Mouse (Mus musculus): Measurements from ENCODE around the gene Ctnnal1. TPM values are rescaled to one million over a fixed set of nuclear protein-coding genes. Genes with fewer than 3 reads are reported as not detected.

Ctnnal1 gene
- total RNA-seq, 1 experiment, result 62.0 TPM

- DNase-seq (ENCODE audit: low read depth, low spot score), result no peak
- no peaks in the 10 kb centered on the region for H3K9me3 ChIP-seq (ENCODE audit: control insufficient read depth, insufficient read depth, low read depth, low read length)
- no peaks in the 10 kb centered on the region for H3K36me3 ChIP-seq (ENCODE audit: control insufficient read depth, insufficient read depth, low read length, poor library complexity, severe bottlenecking)
- no peak overlapping the region for H3K27ac ChIP-seq (ENCODE audit: insufficient read depth, low read depth, low read length, poor library complexity, severe bottlenecking)
- in situ Hi-C loops (cut with MboI; ENCODE audit: low sequenced_read_pairs in 2 of 2, unreplicated experiment in 2 of 2), result no loop called here
- peaks cover 5 to 6% of the 10 kb centered on the region in 2 experiments; a peak in 3 of 4 replicates for H3K4me1 ChIP-seq (ENCODE audit: control insufficient read depth in 2 of 2, insufficient read depth in 2 of 2, low read length in 2 of 2, poor library complexity in 1 of 2)
- H3K4me3 ChIP-seq (ENCODE audit: insufficient read depth in 1 of 2, low read depth in 1 of 2, low read length in 2 of 2, poor library complexity in 1 of 2, severe bottlenecking in 1 of 2), result no peak overlapping the region
- H3K9ac ChIP-seq (ENCODE audit: insufficient read depth, low read depth, low read length, poor library complexity, severe bottlenecking), result no peak overlapping the region
- TF ChIP-seq HCFC1 (IDR thresholded peaks at IDR 0.05; ENCODE audit: borderline replicate concordance, insufficient read depth, low read length) (no peak), ZC3H11A (IDR thresholded peaks at IDR 0.05; ENCODE audit: borderline replicate concordance, low read depth, low read length) (no peak), CHD2 (IDR thresholded peaks at IDR 0.05; ENCODE audit: low read depth, low read length) (no peak), MAFK (IDR thresholded peaks at IDR 0.05; ENCODE audit: insufficient read depth, low read depth, low read length) (no peak), ZNF384 (IDR thresholded peaks at IDR 0.05; ENCODE audit: low read depth, low read length) (no peak)
Observed at GRCm38 (mm10) chr4:56861551-56861950, 3.4 kb downstream of the Ctnnal1 start.

DNA sequence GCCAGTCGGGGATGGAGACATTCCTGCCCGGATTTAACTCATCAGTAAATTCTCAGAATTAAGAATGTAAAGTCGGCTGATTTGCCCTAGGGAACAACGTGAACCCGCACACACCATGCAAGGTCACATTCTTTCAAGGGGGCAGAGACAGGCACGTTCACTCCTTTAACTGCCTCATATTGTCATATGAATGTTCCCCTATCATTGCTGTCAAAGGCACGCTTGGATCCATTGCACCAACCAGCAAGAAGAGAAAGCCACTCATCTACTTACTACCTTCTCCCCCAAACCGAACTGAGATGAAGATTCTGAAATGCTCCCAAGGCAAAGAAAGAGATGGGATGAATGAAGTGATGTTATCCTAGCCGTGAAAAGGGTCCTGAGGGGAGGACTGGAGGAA is 6.3 kb downstream of the Ctnnal1 start:
- H3K27ac ChIP-seq (ENCODE audit: insufficient read depth, low read depth, low read length, poor library complexity, severe bottlenecking), result peak overlapping the region; percentile 90; the same call in 1 of the 2 replicates
- no peak overlapping the region for H3K9ac ChIP-seq (ENCODE audit: insufficient read depth, low read depth, low read length, poor library complexity, severe bottlenecking)
- DNase-seq (ENCODE audit: low read depth, low spot score), result peak; percentile 52
- in situ Hi-C loops (cut with MboI; ENCODE audit: low sequenced_read_pairs in 2 of 2, unreplicated experiment in 2 of 2), result no loop called here
- TF ChIP-seq CHD2 (IDR thresholded peaks at IDR 0.05; ENCODE audit: low read depth, low read length), result no peak
- no peak for TF ChIP-seq ZNF384 (IDR thresholded peaks at IDR 0.05; ENCODE audit: low read depth, low read length)
- TF ChIP-seq MAFK (IDR thresholded peaks at IDR 0.05; ENCODE audit: insufficient read depth, low read depth, low read length), result no peak
- no peak for TF ChIP-seq ZC3H11A (IDR thresholded peaks at IDR 0.05; ENCODE audit: borderline replicate concordance, low read depth, low read length)
- TF ChIP-seq HCFC1 (IDR thresholded peaks at IDR 0.05; ENCODE audit: borderline replicate concordance, insufficient read depth, low read length), result no peak
- no peak overlapping the region for H3K4me3 ChIP-seq (ENCODE audit: insufficient read depth in 1 of 2, low read depth in 1 of 2, low read length in 2 of 2, poor library complexity in 1 of 2, severe bottlenecking in 1 of 2)
- no peaks in the 10 kb centered on the region for H3K9me3 ChIP-seq (ENCODE audit: control insufficient read depth, insufficient read depth, low read depth, low read length)
- no peaks in the 10 kb centered on the region for H3K36me3 ChIP-seq (ENCODE audit: control insufficient read depth, insufficient read depth, low read length, poor library complexity, severe bottlenecking)
- H3K4me1 ChIP-seq (ENCODE audit: control insufficient read depth in 2 of 2, insufficient read depth in 2 of 2, low read length in 2 of 2, poor library complexity in 1 of 2), result peaks cover 6 to 18% of the 10 kb centered on the region in 2 experiments

GRCm38 (mm10) chr4:56856371-56856949 is 8.5 kb downstream of the Ctnnal1 start:
- no peaks in the 10 kb centered on the region for H3K9me3 ChIP-seq (ENCODE audit: control insufficient read depth, insufficient read depth, low read depth, low read length)
- H3K27ac ChIP-seq (ENCODE audit: insufficient read depth, low read depth, low read length, poor library complexity, severe bottlenecking), result peak overlapping the region; percentile 40; the same call in 1 of the 2 replicates
- H3K9ac ChIP-seq (ENCODE audit: insufficient read depth, low read depth, low read length, poor library complexity, severe bottlenecking), result peak overlapping the region; percentile 55; the same call in 1 of the 2 replicates
- no peaks in the 10 kb centered on the region for H3K36me3 ChIP-seq (ENCODE audit: control insufficient read depth, insufficient read depth, low read length, poor library complexity, severe bottlenecking)
- in situ Hi-C loops (cut with MboI; ENCODE audit: low sequenced_read_pairs in 2 of 2, unreplicated experiment in 2 of 2), result no loop called here
- H3K4me3 ChIP-seq (ENCODE audit: insufficient read depth in 1 of 2, low read depth in 1 of 2, low read length in 2 of 2, poor library complexity in 1 of 2, severe bottlenecking in 1 of 2), result no peak overlapping the region
- TF ChIP-seq ZNF384 (IDR thresholded peaks at IDR 0.05; ENCODE audit: low read depth, low read length) (no peak), CHD2 (IDR thresholded peaks at IDR 0.05; ENCODE audit: low read depth, low read length) (no peak)
- H3K4me1 ChIP-seq (ENCODE audit: control insufficient read depth in 2 of 2, insufficient read depth in 2 of 2, low read length in 2 of 2, poor library complexity in 1 of 2), result peaks cover 6 to 18% of the 10 kb centered on the region in 2 experiments
- no peak for DNase-seq (ENCODE audit: low read depth, low spot score)

GRCm38 (mm10) chr4:56855935-56856334 is 9.1 kb downstream of the Ctnnal1 start:
- Histone ChIP-seq H3K27ac (ENCODE audit: insufficient read depth, low read depth, low read length, poor library complexity, severe bottlenecking) (peak overlapping the region; percentile 40; the same call in 1 of the 2 replicates), H3K9me3 (ENCODE audit: control insufficient read depth, insufficient read depth, low read depth, low read length) (no peaks in the 10 kb centered on the region), H3K9ac (ENCODE audit: insufficient read depth, low read depth, low read length, poor library complexity, severe bottlenecking) (peak overlapping the region; percentile 55; the same call in 1 of the 2 replicates), H3K4me3 (ENCODE audit: insufficient read depth in 1 of 2, low read depth in 1 of 2, low read length in 2 of 2, poor library complexity in 1 of 2, severe bottlenecking in 1 of 2) (peak overlapping the region in 1 of 2 experiments; percentile 3; a peak in 1 of 4 replicates), H3K4me1 (ENCODE audit: control insufficient read depth in 2 of 2, insufficient read depth in 2 of 2, low read length in 2 of 2, poor library complexity in 1 of 2) (peaks cover 6 to 22% of the 10 kb centered on the region in 2 experiments), H3K36me3 (ENCODE audit: control insufficient read depth, insufficient read depth, low read length, poor library complexity, severe bottlenecking) (no peaks in the 10 kb centered on the region)
- TF ChIP-seq HCFC1 (IDR thresholded peaks at IDR 0.05; ENCODE audit: borderline replicate concordance, insufficient read depth, low read length) (no peak), MAFK (IDR thresholded peaks at IDR 0.05; ENCODE audit: insufficient read depth, low read depth, low read length) (no peak), ZC3H11A (IDR thresholded peaks at IDR 0.05; ENCODE audit: borderline replicate concordance, low read depth, low read length) (no peak), CHD2 (IDR thresholded peaks at IDR 0.05; ENCODE audit: low read depth, low read length) (no peak), ZNF384 (IDR thresholded peaks at IDR 0.05; ENCODE audit: low read depth, low read length) (no peak)
- no peak for DNase-seq (ENCODE audit: low read depth, low spot score)
- in situ Hi-C loops (cut with MboI; ENCODE audit: low sequenced_read_pairs in 2 of 2, unreplicated experiment in 2 of 2), result no loop called here
